31 mouse cellular contexts compared by ENCODE assay signal in genomic region chr12:36262116-36262721, GRCm38 (mm10). TPM values are rescaled to one million over a fixed set of nuclear protein-coding genes. Genes with fewer than 3 reads are reported as not detected.
DNase-seq lines count a peak whose midpoint lies in the region; ATAC-seq and TF ChIP-seq lines count a peak whose summit lies in the region.
"Had no signal": no experiment of that assay in that cellular context is flagged by ENCODE, and none has a peak within 500 bp of the region (broad histone marks: within the 10 kb centered on the region; RNA-seq: fewer than 3 reads in every experiment).

No protein-coding gene starts in this region.

- H3K27me3 ChIP-seq in hindbrain, embryonic 14.5 days (ENCODE audit: control insufficient read depth, insufficient read depth, low read length), result no peaks in the 10 kb centered on the region
- no peaks in the 10 kb centered on the region for H3K27me3 ChIP-seq in hindbrain, embryonic 11.5 days (ENCODE audit: control insufficient read depth, insufficient read depth, low read length)
- H3K27me3 ChIP-seq in lung, embryonic 14.5 days (ENCODE audit: insufficient read depth, low read length), result no peaks in the 10 kb centered on the region
- H3K27me3 ChIP-seq in Patski, result no peaks in the 10 kb centered on the region
- H3K27me3 ChIP-seq: CH12.LX; forebrain, embryonic 15.5 days; limb, embryonic 12.5 days; liver, embryonic 12.5 days; neural tube, embryonic 12.5 days had no signal

- no peak overlapping the region for H3K27ac ChIP-seq in hindbrain, embryonic 14.5 days
- H3K27ac ChIP-seq in hindbrain, embryonic 11.5 days (ENCODE audit: low read depth, low read length), result no peak overlapping the region
- H3K27ac ChIP-seq in lung, embryonic 14.5 days (ENCODE audit: low read depth), result no peak overlapping the region
- H3K27ac ChIP-seq: forebrain, embryonic 15.5 days; limb, embryonic 12.5 days; liver, embryonic 12.5 days; neural tube, embryonic 12.5 days had no signal

- peak; percentile 30 for DNase-seq in hindbrain, embryonic 14.5 days (ENCODE audit: low spot score)
- no peak for DNase-seq in hindbrain, embryonic 11.5 days (ENCODE audit: low spot score)
- peak; percentile 82 for DNase-seq in lung, embryonic 14.5 days
- DNase-seq in lung, postnatal 14 days, result no peak
- peak; percentile 0 for DNase-seq in Patski (ENCODE audit: low read depth, low spot score)
- peak; percentile 24 for DNase-seq in brain, adult 2 months (ENCODE audit: low read depth, low spot score)
- no peak for DNase-seq in embryo, embryonic 11 days
- DNase-seq in left cerebral cortex, postnatal 4 days, result no peak
- DNase-seq: adrenal gland, adult 8-10 months; B cell, adult 2 months; cerebellum, adult 2 months; cerebellum, postnatal 36 days; gastrocnemius, postnatal 25 days; heart, postnatal 36 days; kidney, adult 11 months; kidney, postnatal 14 days; lung, adult 18-20 months; right cerebral cortex, postnatal 14 days; thymus, postnatal 14 days had no signal

- POLR2A ChIA-PET in Patski (lab: Charles Lee), result no interaction called here

- H3K4me1 ChIP-seq in hindbrain, embryonic 14.5 days (replicated peaks; ENCODE audit: control insufficient read depth, insufficient read depth, low read length), result no peaks in the 10 kb centered on the region
- no peaks in the 10 kb centered on the region for H3K4me1 ChIP-seq in hindbrain, embryonic 11.5 days (replicated peaks; ENCODE audit: control insufficient read depth, insufficient read depth, low read length)
- H3K4me1 ChIP-seq in lung, embryonic 14.5 days (ENCODE audit: insufficient read depth), result no peaks in the 10 kb centered on the region
- H3K4me1 ChIP-seq: forebrain, embryonic 15.5 days; limb, embryonic 12.5 days; liver, embryonic 12.5 days; neural tube, embryonic 12.5 days had no signal

- no peak overlapping the region for H3K4me2 ChIP-seq in hindbrain, embryonic 14.5 days (replicated peaks)
- no peak overlapping the region for H3K4me2 ChIP-seq in hindbrain, embryonic 11.5 days (replicated peaks; ENCODE audit: low read depth, low read length)
- H3K4me2 ChIP-seq in lung, embryonic 14.5 days, result no peak overlapping the region
- H3K4me2 ChIP-seq: forebrain, embryonic 15.5 days; limb, embryonic 12.5 days; liver, embryonic 12.5 days; midbrain, embryonic 11.5 days; neural tube, embryonic 12.5 days had no signal

- H3K4me3 ChIP-seq in hindbrain, embryonic 14.5 days (replicated peaks; ENCODE audit: low read length), result no peak overlapping the region
- no peak overlapping the region for H3K4me3 ChIP-seq in hindbrain, embryonic 11.5 days (ENCODE audit: low read depth, low read length)
- H3K4me3 ChIP-seq in lung, embryonic 14.5 days (ENCODE audit: low read depth, low read length), result no peak overlapping the region
- H3K4me3 ChIP-seq: forebrain, embryonic 15.5 days; limb, embryonic 12.5 days; liver, embryonic 12.5 days; neural tube, embryonic 12.5 days had no signal

- WGBS in hindbrain, embryonic 14.5 days, result 73% methylated on average over 11 of the region's 11 CpGs
- 82% methylated on average over 11 of the region's 11 CpGs for WGBS in hindbrain, embryonic 11.5 days
- 37% methylated on average over 11 of the region's 11 CpGs for WGBS in lung, embryonic 14.5 days

- in situ Hi-C loops in Patski (cut with MboI; ENCODE audit: low pct_unique_long_range_greater_than_20kb), result no loop called here

- ATAC-seq in hindbrain, embryonic 14.5 days (ENCODE audit: low FRiP score), result no peak
- ATAC-seq in hindbrain, embryonic 11.5 days (ENCODE audit: low FRiP score), result no peak
- ATAC-seq in lung, embryonic 14.5 days (ENCODE audit: insufficient read depth), result peak; percentile 71
- peak; percentile 65 for ATAC-seq in Patski
- ATAC-seq: activated CD4-positive, CD25-positive, alpha-beta regulatory T cell, adult 4 months; forebrain, embryonic 15.5 days; liver, embryonic 12.5 days had no signal

- intact Hi-C loops in left cerebral cortex, postnatal 4 days (cut with DNase I), result no loop called here

- no peak overlapping the region for H3K9ac ChIP-seq in hindbrain, embryonic 14.5 days
- no peak overlapping the region for H3K9ac ChIP-seq in hindbrain, embryonic 11.5 days (ENCODE audit: low read depth, low read length)
- no peak overlapping the region for H3K9ac ChIP-seq in lung, embryonic 14.5 days
- H3K9ac ChIP-seq: forebrain, embryonic 15.5 days; limb, embryonic 12.5 days; liver, embryonic 12.5 days; neural tube, embryonic 12.5 days had no signal

- CTCF ChIA-PET in Patski (lab: Charles Lee), result interaction anchor here (0.6 to 1.5 kb wide), 3 partner anchors 10 to 30 kb away, joined by 3 to 5 read pairs (median 3); no protein-coding TSS in a partner anchor

- H3K36me3 ChIP-seq in hindbrain, embryonic 14.5 days (replicated peaks; ENCODE audit: control insufficient read depth, insufficient read depth), result no peaks in the 10 kb centered on the region
- H3K36me3 ChIP-seq in hindbrain, embryonic 11.5 days (ENCODE audit: control insufficient read depth, insufficient read depth, low read length), result no peaks in the 10 kb centered on the region
- no peaks in the 10 kb centered on the region for H3K36me3 ChIP-seq in lung, embryonic 14.5 days (ENCODE audit: insufficient read depth)
- H3K36me3 ChIP-seq: forebrain, embryonic 15.5 days; G1E; limb, embryonic 12.5 days; liver, embryonic 12.5 days; neural tube, embryonic 12.5 days had no signal

- no peaks in the 10 kb centered on the region for H3K9me3 ChIP-seq in hindbrain, embryonic 14.5 days (ENCODE audit: control insufficient read depth, low read length)
- H3K9me3 ChIP-seq in hindbrain, embryonic 11.5 days (ENCODE audit: control insufficient read depth, low read length), result no peaks in the 10 kb centered on the region
- no peaks in the 10 kb centered on the region for H3K9me3 ChIP-seq in lung, embryonic 14.5 days (ENCODE audit: low read depth, low read length)
- H3K9me3 ChIP-seq: forebrain, embryonic 15.5 days; G1E; limb, embryonic 12.5 days; liver, embryonic 12.5 days; neural tube, embryonic 12.5 days had no signal

- TF ChIP-seq CTCF in lung, embryonic 14.5 days (IDR thresholded peaks at IDR 0.05; ENCODE audit: low read depth), result no peak
- no peak for TF ChIP-seq CTCF in Patski (IDR thresholded peaks at IDR 0.05)

RNA-seq across cellular contexts. Expression of gene Lrrc72, which starts 9.0 kb away (rescaled TPM):
- polyA plus RNA-seq in hindbrain, embryonic 14.5 days (2014; fragmentation: Nextera tagmentation; extraction: Ambion mirVana), result not detected in 2 replicates
- polyA plus RNA-seq in hindbrain, embryonic 11.5 days (2014; fragmentation: Nextera tagmentation; extraction: Ambion mirVana), result not detected in 2 replicates
- not detected in 2 replicates for polyA plus RNA-seq in lung, embryonic 14.5 days (2014; fragmentation: Nextera tagmentation; extraction: Ambion mirVana)
- not detected for polyA plus RNA-seq in Patski (2021)
- not detected for total RNA-seq in left cerebral cortex, postnatal 4 days (2021)
- total RNA-seq: adrenal gland, adult 8-10 months; CH12.LX; G1E; gastrocnemius, postnatal 25 days; heart, adult 8-10 months; heart, postnatal 36 days; layer of hippocampus, adult 18-20 months; layer of hippocampus, postnatal 25 days had no signal
- polyA plus RNA-seq: activated CD4-positive, CD25-positive, alpha-beta regulatory T cell, adult 4 months; cerebellum, adult 2 months; forebrain, embryonic 15.5 days; G1E; heart, embryonic 14.5 days; limb, embryonic 12.5 days; liver, embryonic 12.5 days; midbrain, embryonic 11.5 days; neural tube, embryonic 12.5 days had no signal

RNA-seq across cellular contexts. Expression of gene Sostdc1, which starts 51.7 kb away (rescaled TPM):
- 23.7 and 32.2 TPM in 2 replicates for polyA plus RNA-seq in hindbrain, embryonic 14.5 days (2014; fragmentation: Nextera tagmentation; extraction: Ambion mirVana)
- polyA plus RNA-seq in hindbrain, embryonic 11.5 days (2014; fragmentation: Nextera tagmentation; extraction: Ambion mirVana), result 17.8 and 27.2 TPM in 2 replicates
- 0.68 and 1.3 TPM in 2 replicates for polyA plus RNA-seq in lung, embryonic 14.5 days (2014; fragmentation: Nextera tagmentation; extraction: Ambion mirVana)
- 0.18 TPM for polyA plus RNA-seq in Patski (2021)
- total RNA-seq in left cerebral cortex, postnatal 4 days (2021), result 1 to 10 TPM; 4.5 to 5.0 TPM
- total RNA-seq: CH12.LX, G1E had no signal
- polyA plus RNA-seq: G1E had no signal

Comparison
In these comparisons a context has a peak if more than half of its experiments do, and no peak if none do; other contexts are left out.
1. DNase-seq: peak in hindbrain, embryonic 14.5 days (single experiment), lung, embryonic 14.5 days (single experiment), Patski (single experiment) and brain, adult 2 months (single experiment); none in hindbrain, embryonic 11.5 days (single experiment), lung, postnatal 14 days (single experiment), embryo, embryonic 11 days (single experiment) and left cerebral cortex, postnatal 4 days (single experiment).
2. ATAC-seq: peak in lung, embryonic 14.5 days (single experiment) and Patski (single experiment); none in hindbrain, embryonic 14.5 days (single experiment) and hindbrain, embryonic 11.5 days (single experiment).